Mouse (Mus musculus) neural tube, embryonic 15.5 days (tissue): Measurements from ENCODE around the gene Limk2. TPM values are rescaled to one million over a fixed set of nuclear protein-coding genes. Genes with fewer than 3 reads are reported as not detected.
A peak's percentile ranks its signal among the peaks of the same experiment; 100 is the strongest.

Source experiments
- ATAC-seq: fragments of 200-750 bp; cut with Nextera tagmentation; 2 replicates; pipeline ENCODE4 v1.8.0; 2017; ENCODE audit warnings: mild to moderate bottlenecking, moderate TSS enrichment, moderate library complexity; ENCODE audit not compliant: low FRiP score
- H3K27ac ChIP-seq: fragments of 300-500 bp; sonication (generic); replicated peaks from 2 replicates; pipeline ENCODE4 v1.5.1; 2015; ENCODE audit warnings: mild to moderate bottlenecking, inconsistent platforms
- H3K27me3 ChIP-seq: fragments of 300-500 bp; sonication (generic); replicated peaks from 2 replicates; pipeline ENCODE4 v1.6.1; 2015; ENCODE audit warnings: inconsistent platforms
- H3K36me3 ChIP-seq: fragments of 300-500 bp; sonication (generic); 2 replicates; pipeline ENCODE4 v1.6.1; 2015; ENCODE audit warnings: inconsistent platforms
- H3K4me1 ChIP-seq: fragments of 300-500 bp; sonication (generic); 2 replicates; pipeline ENCODE4 v1.6.1; 2015; ENCODE audit warnings: inconsistent platforms
- H3K4me2 ChIP-seq: fragments of 300-500 bp; sonication (generic); 2 replicates; pipeline ENCODE4 v1.6.1; 2015; ENCODE audit warnings: inconsistent platforms, mild to moderate bottlenecking, moderate library complexity
- H3K4me3 ChIP-seq: fragments of 300-500 bp; sonication (generic); replicated peaks from 2 replicates; pipeline ENCODE4 v1.5.1; 2015; ENCODE audit warnings: mild to moderate bottlenecking, inconsistent platforms
- H3K9ac ChIP-seq: fragments of 300-500 bp; sonication (generic); replicated peaks from 2 replicates; pipeline ENCODE4 v1.6.1; 2015; ENCODE audit warnings: mild to moderate bottlenecking, inconsistent platforms
- H3K9me3 ChIP-seq: fragments of 300-500 bp; sonication (generic); replicated peaks from 2 replicates; pipeline ENCODE4 v1.6.1; 2016; ENCODE audit warnings: inconsistent platforms
- WGBS: fragments of 180-500 bp; shearing (Covaris S2); methylation state at CpG from one replicate; pipeline ENCODE4 v1.1.7; 2015; ENCODE audit warnings: mixed read lengths; 5-methylcytosine and 5-hydroxymethylcytosine counted together
- polyA plus RNA-seq: library from polyadenylated mRNA; unstranded; fragments of >200 nt; fragmentation: Nextera tagmentation; extraction: Ambion mirVana; gene quantifications from 2 replicates; pipeline ENCODE4 v1.2.1, GENCODE M21; 2015

Limk2 gene
- polyA plus RNA-seq, 1 experiment from 2014 or later: 158 TPM

DNA sequence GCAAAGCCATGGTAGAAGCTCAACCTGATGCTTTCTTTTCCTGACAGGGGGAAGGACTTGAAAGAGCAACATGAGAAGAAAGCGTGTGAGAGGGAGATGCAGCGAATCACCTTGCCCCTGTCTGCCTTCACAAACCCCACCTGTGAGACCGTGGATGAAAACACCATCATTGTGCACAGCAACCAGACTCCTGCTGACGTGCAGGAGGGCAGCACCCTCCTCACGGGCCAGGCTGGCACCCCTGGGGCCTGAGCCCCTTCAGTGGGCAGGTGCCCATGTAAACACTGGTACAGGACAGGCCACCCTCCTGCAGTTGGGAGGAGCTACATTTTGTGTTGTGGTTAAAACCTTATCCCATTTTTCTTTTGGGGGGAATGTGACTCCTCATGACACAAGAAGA is 67.5 kb downstream of the Limk2 start:
- ATAC-seq: no peak
- peaks cover 54% of the 10 kb centered on the region for H3K36me3 ChIP-seq
- no peak overlapping the region for H3K4me3 ChIP-seq
- H3K9ac ChIP-seq: no peak overlapping the region
- WGBS: 90% methylated on average over 5 of the region's 5 CpGs
- no peak overlapping the region for H3K27ac ChIP-seq
- peaks cover 15% of the 10 kb centered on the region for H3K4me1 ChIP-seq
- no peak overlapping the region for H3K4me2 ChIP-seq
- no peaks in the 10 kb centered on the region for H3K27me3 ChIP-seq
- no peaks in the 10 kb centered on the region for H3K9me3 ChIP-seq

GRCm38 (mm10) chr11:3337961-3338360 is 71.0 kb downstream of the Limk2 start:
- H3K9me3 ChIP-seq: no peaks in the 10 kb centered on the region
- peak overlapping the region; percentile 67 for H3K27ac ChIP-seq
- H3K36me3 ChIP-seq: peaks cover 29% of the 10 kb centered on the region
- no peak overlapping the region for H3K4me2 ChIP-seq
- no peak overlapping the region for H3K4me3 ChIP-seq
- WGBS: 60% methylated on average over 5 of the region's 5 CpGs
- no peaks in the 10 kb centered on the region for H3K27me3 ChIP-seq
- peak overlapping the region; percentile 32; the same call in 1 of the 2 replicates for H3K9ac ChIP-seq
- H3K4me1 ChIP-seq: peaks cover 29% of the 10 kb centered on the region
- peak; percentile 12; the same call in 1 of the 2 replicates for ATAC-seq

DNA sequence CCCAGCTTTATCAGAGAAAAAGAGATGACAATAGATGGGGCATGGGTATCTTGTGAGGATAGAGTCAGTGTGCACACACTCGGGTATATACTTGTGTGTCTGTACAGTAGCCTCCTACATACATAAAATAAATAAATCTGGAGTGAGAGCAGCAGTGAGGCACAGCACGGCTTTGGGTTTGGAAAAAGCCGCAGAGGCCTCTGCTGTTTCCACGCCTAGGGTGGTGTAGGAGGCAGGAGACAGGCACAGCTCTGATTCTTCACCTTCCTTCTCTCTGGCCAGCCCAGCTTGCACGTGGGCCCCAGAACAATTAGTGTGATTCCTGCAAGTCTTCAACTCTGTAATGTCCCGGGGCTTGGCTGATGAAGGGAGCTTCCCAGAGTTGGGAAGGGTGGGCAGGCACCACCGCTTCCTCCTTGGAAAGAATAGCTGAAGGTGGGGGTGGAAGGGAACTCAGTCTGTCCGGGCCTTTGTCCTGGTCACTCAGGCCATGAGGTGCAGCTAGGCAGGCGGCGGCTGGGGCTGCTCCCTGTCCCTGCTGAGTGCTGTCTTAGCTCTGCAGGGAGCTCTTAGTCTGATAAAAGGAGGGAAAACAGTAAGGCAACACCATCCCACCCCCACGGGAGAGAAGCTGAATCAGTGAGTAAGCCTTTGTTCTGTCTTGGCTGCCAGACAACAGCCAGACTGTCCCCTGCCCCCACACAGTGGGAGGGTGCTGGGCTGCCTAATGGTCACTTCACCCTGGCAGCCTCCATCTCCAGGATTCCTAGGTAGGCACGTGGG is 71.6 kb downstream of the Limk2 start:
- Histone ChIP-seq H3K27ac (peak overlapping the region; percentile 67), H3K9me3 (no peaks in the 10 kb centered on the region), H3K4me1 (peaks cover 35% of the 10 kb centered on the region), H3K27me3 (no peaks in the 10 kb centered on the region), H3K4me3 (no peak overlapping the region), H3K36me3 (peaks cover 24% of the 10 kb centered on the region), H3K4me2 (no peak overlapping the region), H3K9ac (peak overlapping the region; percentile 32; the same call in 1 of the 2 replicates)
- 9% methylated on average over 12 of the region's 12 CpGs for WGBS
- peak; percentile 34 for ATAC-seq

- Histone ChIP-seq H3K36me3 (peaks cover 16% of the 10 kb centered on the region), H3K9me3 (no peaks in the 10 kb centered on the region), H3K27me3 (no peaks in the 10 kb centered on the region), H3K9ac (no peak overlapping the region), H3K4me1 (peaks cover 40% of the 10 kb centered on the region), H3K4me2 (no peak overlapping the region), H3K4me3 (no peak overlapping the region), H3K27ac (no peak overlapping the region)
- WGBS: 78% methylated on average over 3 of the region's 3 CpGs
- no peak for ATAC-seq
Observed at GRCm38 (mm10) chr11:3336602-3337001, 72.4 kb downstream of the Limk2 start.

DNA sequence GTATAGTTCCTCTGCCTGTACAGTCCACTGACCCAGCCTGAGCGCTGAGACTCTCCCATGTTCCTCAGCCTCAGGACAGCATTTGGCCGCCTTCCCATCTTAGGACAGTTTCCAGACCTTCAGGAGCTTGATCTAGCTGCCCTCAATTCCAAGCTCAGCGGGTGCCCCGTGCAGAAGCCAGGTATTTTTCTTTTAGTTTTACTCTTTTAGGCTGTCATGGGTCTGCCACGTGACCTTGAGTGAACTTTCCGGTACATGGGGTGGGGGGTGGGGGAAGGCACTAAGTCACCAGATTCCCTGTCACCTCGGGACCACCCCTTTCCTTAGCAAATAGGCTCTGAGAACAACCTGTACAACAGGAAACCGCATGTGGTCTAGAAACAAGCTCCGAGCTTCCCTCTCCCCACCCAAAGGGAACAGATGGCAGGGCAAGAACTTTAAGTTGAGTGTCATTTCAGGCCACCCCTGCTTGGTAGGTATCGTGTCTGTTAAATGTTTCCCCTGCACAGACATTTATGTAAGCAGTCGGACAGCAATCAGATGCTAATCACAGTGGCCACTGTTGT is 73.3 kb downstream of the Limk2 start:
- Histone ChIP-seq H3K27me3 (no peaks in the 10 kb centered on the region), H3K36me3 (peaks cover 11% of the 10 kb centered on the region; the same call in 1 of the 2 replicates), H3K27ac (no peak overlapping the region), H3K4me3 (no peak overlapping the region), H3K4me2 (no peak overlapping the region), H3K9me3 (no peaks in the 10 kb centered on the region), H3K4me1 (peaks cover 46% of the 10 kb centered on the region), H3K9ac (no peak overlapping the region)
- ATAC-seq: no peak
- WGBS: 54% methylated on average over 11 of the region's 11 CpGs

DNA sequence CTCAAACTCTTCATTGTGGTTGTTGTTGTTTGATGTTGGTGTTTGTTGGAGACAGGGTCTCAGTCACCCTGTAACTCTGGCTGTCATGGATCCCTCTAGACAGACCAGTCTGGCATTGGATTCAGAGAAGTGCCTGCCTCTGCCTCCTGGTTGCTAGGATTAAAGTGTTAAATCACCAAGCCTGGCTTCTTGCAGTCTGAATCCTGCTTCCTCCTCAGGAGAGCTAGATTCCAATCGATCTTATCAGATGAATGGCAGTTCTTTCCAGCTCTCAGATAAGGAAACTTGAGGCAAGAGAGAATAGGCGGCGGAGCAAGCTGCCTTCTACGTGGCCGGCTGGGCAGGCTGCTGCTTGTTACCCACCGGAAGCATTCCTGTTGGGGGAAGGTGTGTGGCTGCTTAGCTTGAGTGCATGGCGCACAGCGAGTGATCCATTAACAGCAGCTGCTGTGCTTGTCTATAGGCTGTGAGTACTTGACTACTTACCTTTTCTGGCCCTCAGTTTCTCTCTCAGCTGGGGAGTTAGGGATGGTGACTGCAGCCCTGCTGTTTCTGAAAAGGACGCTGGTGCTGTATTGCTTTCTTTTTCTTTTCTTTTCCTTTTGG is 74.2 kb downstream of the Limk2 start:
- no peaks in the 10 kb centered on the region for H3K9me3 ChIP-seq
- no peaks in the 10 kb centered on the region for H3K27me3 ChIP-seq
- no peak overlapping the region for H3K27ac ChIP-seq
- WGBS: 54% methylated on average over 9 of the region's 9 CpGs
- no peak overlapping the region for H3K4me3 ChIP-seq
- ATAC-seq: no peak
- H3K4me1 ChIP-seq: peaks cover 54% of the 10 kb centered on the region
- no peak overlapping the region for H3K4me2 ChIP-seq
- H3K36me3 ChIP-seq: peaks cover 11% of the 10 kb centered on the region; the same call in 1 of the 2 replicates
- H3K9ac ChIP-seq: no peak overlapping the region

DNA sequence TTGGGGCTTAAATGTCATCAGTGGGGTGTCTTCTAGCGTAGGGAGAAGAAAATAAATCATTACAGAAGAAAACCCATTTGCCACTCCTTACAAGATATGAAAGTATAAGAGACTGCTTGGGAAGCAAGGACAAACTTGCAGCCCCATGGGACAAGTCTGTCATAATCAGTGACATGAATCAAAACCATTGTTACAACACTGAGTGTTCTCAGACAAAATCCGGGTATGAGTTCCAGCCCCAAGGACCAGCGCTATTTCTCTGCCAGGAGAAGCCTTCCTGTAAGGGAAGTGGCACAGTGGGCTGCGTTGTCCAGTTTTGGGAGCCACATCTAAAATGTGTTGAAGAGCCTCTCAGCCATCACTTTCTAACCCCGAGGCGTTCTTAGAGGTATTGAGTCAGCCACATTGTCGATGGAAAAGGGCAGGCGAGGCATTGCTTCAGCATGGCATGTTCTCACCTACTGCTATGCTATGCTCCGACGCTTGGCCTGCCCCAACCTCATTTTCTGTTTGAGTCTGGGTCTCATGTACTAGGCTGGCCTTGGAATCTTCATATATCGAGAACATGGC is 74.8 kb downstream of the Limk2 start:
- Histone ChIP-seq H3K4me2 (no peak overlapping the region), H3K27me3 (no peaks in the 10 kb centered on the region), H3K4me3 (no peak overlapping the region), H3K9ac (no peak overlapping the region), H3K4me1 (peaks cover 59% of the 10 kb centered on the region), H3K27ac (no peak overlapping the region), H3K36me3 (peaks cover 11% of the 10 kb centered on the region; the same call in 1 of the 2 replicates), H3K9me3 (no peaks in the 10 kb centered on the region)
- no peak for ATAC-seq
- WGBS: 90% methylated on average over 11 of the region's 11 CpGs

DNA sequence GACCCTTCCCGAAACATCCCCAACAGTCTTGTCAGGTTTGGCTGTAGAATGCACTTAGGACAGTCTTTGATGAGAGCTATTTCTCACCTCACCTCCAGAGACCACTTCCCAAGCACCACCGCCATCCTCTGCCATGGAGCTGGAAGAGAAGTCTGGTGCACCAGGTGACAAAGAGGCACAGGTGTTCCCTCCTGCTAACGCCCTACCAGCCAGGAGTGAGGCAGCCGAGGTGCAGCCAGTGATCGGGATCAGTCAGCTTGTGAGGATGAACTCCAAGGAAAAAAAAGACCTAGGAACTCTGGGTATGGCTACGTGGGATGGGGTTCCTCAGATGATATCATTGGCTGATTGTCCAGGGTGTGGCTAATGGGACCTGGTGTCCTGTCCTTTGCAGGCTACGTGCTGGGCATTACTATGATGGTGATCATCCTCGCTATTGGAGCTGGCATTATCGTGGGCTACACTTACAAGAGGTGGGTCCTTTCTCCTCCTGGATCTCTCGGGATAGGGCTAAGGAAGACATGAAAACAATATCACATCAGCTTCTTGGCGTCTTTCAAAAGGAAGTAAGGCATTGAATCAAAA is 75.8 kb downstream of the Limk2 start:
- 91% methylated on average over 11 of the region's 11 CpGs for WGBS
- peaks cover 11% of the 10 kb centered on the region; the same call in 1 of the 2 replicates for H3K36me3 ChIP-seq
- H3K4me1 ChIP-seq: peaks cover 60% of the 10 kb centered on the region
- ATAC-seq: no peak
- H3K9me3 ChIP-seq: no peaks in the 10 kb centered on the region
- no peak overlapping the region for H3K4me3 ChIP-seq
- 0 out of 2 replicates have a peak overlapping the region, but pooled peaks have one; percentile 14 for H3K9ac ChIP-seq
- no peak overlapping the region for H3K27ac ChIP-seq
- H3K27me3 ChIP-seq: no peaks in the 10 kb centered on the region
- no peak overlapping the region for H3K4me2 ChIP-seq

GRCm38 (mm10) chr11:3331756-3332642 is 77.0 kb downstream of the Limk2 start:
- Histone ChIP-seq H3K4me1 (peaks cover 49% of the 10 kb centered on the region), H3K4me3 (peak overlapping the region; percentile 61), H3K9me3 (no peaks in the 10 kb centered on the region), H3K4me2 (peak overlapping the region; percentile 100), H3K36me3 (peaks cover 11% of the 10 kb centered on the region; the same call in 1 of the 2 replicates), H3K27me3 (no peaks in the 10 kb centered on the region), H3K9ac (peak overlapping the region; percentile 60), H3K27ac (peak overlapping the region; percentile 78)
- peak; percentile 97 for ATAC-seq
- WGBS: 0% methylated on average over 74 of the region's 75 CpGs

DNA sequence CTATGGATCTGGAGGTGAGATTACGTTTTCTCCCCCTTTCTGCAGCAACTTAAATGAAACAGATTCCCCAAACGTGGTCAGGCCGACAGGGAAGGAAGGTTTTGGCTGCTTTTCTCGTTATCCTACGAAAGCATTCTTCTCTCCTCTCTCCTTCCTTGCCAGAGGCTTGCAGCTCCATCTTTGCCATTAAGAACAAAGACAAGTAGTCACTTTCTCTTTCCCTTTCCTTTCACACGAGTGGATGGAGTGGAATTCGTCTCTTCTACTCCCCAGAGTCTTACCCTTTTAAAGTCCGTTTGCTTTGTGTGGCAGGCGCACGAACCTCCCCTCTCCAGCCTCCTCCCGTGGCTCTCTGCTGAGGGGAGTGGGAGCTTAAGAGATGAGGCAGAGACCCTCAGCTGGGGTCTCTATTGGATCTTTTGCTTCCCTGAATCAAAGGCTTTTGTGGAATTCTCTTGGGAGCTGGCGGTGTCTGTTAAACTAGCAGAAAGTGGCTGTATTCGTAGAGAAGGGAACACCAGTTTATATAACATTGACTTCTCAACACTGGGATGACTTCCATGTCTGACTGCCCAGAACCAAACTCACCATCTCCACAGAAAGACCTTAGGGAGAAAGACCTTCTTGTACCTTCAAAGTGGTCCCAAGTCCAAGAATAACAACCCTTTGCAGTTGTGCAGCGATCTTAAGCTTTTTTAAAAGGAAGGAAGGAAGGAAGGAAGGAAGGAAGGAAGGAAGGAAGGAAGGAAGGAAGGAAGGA is 77.8 kb downstream of the Limk2 start:
- no peak for ATAC-seq
- peaks cover 45% of the 10 kb centered on the region for H3K4me1 ChIP-seq
- peaks cover 11% of the 10 kb centered on the region; the same call in 1 of the 2 replicates for H3K36me3 ChIP-seq
- no peaks in the 10 kb centered on the region for H3K9me3 ChIP-seq
- peak overlapping the region; percentile 61 for H3K4me3 ChIP-seq
- peak overlapping the region; percentile 100 for H3K4me2 ChIP-seq
- peak overlapping the region; percentile 60 for H3K9ac ChIP-seq
- H3K27me3 ChIP-seq: no peaks in the 10 kb centered on the region
- H3K27ac ChIP-seq: peak overlapping the region; percentile 84
- WGBS: 1% methylated on average over 14 of the region's 14 CpGs
